Mouse (Mus musculus): ENCODE data around the gene Msrb1. TPM values are rescaled to one million over a fixed set of nuclear protein-coding genes. Genes with fewer than 3 reads are reported as not detected.
"Not testable (repeated sequence)": the region's sequence is repeated elsewhere in the genome, so short reads cannot be mapped to it uniquely, and the experiment has no call there.

Msrb1 gene
- polyA plus RNA-seq, 1 experiment from 2014 or later: 33.8 TPM

- not testable (repeated sequence) for H3K27ac ChIP-seq (ENCODE audit: low read length); H3K27me3 ChIP-seq (ENCODE audit: insufficient read depth, low read length); ATAC-seq (ENCODE audit: low FRiP score, low TSS enrichment); H3K9me3 ChIP-seq (ENCODE audit: low read length)
- Histone ChIP-seq H3K9ac (replicated peaks; ENCODE audit: low read length) (peak overlapping the region; percentile 92), H3K4me2 (replicated peaks; ENCODE audit: low read depth, low read length) (peak overlapping the region; percentile 59), H3K36me3 (ENCODE audit: insufficient read depth, low read length) (peaks cover 20% of the 10 kb centered on the region), H3K4me3 (ENCODE audit: low read length) (peak overlapping the region; percentile 96), H3K4me1 (ENCODE audit: insufficient read depth, low read length) (peaks cover 42% of the 10 kb centered on the region)
- 67% methylated on average over 5 of the region's 5 CpGs for WGBS
Measured at GRCm38 (mm10) chr17:24718938-24719337, 17.5 kb upstream of the Msrb1 start.

GRCm38 (mm10) chr17:24719494-24720222, 16.8 kb upstream of the Msrb1 start:
- Histone ChIP-seq H3K27ac (ENCODE audit: low read length) (peak overlapping the region; percentile 93), H3K36me3 (ENCODE audit: insufficient read depth, low read length) (peaks cover 20% of the 10 kb centered on the region), H3K4me3 (ENCODE audit: low read length) (peak overlapping the region; percentile 96), H3K27me3 (ENCODE audit: insufficient read depth, low read length) (no peaks in the 10 kb centered on the region), H3K4me1 (ENCODE audit: insufficient read depth, low read length) (peaks cover 42% of the 10 kb centered on the region), H3K9me3 (ENCODE audit: low read length) (no peaks in the 10 kb centered on the region), H3K4me2 (replicated peaks; ENCODE audit: low read depth, low read length) (peak overlapping the region; percentile 82), H3K9ac (replicated peaks; ENCODE audit: low read length) (peak overlapping the region; percentile 92)
- WGBS: under 1% methylated on average over 61 of the region's 61 CpGs
- peak; percentile 98 for ATAC-seq (ENCODE audit: low FRiP score, low TSS enrichment)

DNA sequence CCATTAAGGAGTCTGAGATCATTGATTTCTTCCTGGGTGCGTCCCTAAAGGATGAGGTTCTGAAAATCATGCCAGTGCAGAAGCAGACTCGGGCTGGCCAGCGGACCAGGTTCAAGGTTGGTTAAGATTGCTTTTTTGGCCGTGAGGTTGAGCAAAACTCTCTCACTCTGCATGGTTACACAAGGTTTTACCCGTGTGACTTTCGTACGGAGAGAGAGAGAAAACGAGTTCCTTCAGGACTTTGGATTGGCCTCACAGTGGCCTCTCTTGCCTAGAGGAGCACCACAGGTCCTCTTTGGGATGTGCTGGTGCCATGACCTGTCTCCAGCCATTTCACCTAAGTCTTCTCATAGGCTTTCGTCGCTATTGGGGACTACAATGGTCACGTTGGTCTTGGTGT, 15.8 kb upstream of the Msrb1 start:
- not testable (repeated sequence) for H3K27ac ChIP-seq (ENCODE audit: low read length); ATAC-seq (ENCODE audit: low FRiP score, low TSS enrichment); H3K27me3 ChIP-seq (ENCODE audit: insufficient read depth, low read length); H3K9me3 ChIP-seq (ENCODE audit: low read length)
- H3K4me1 ChIP-seq (ENCODE audit: insufficient read depth, low read length): peaks cover 36% of the 10 kb centered on the region
- peak overlapping the region; percentile 96 for H3K4me3 ChIP-seq (ENCODE audit: low read length)
- under 1% methylated on average over 11 of the region's 11 CpGs for WGBS
- peak overlapping the region; percentile 82 for H3K4me2 ChIP-seq (replicated peaks; ENCODE audit: low read depth, low read length)
- H3K36me3 ChIP-seq (ENCODE audit: insufficient read depth, low read length): peaks cover 20% of the 10 kb centered on the region
- H3K9ac ChIP-seq (replicated peaks; ENCODE audit: low read length): peak overlapping the region; percentile 66

DNA sequence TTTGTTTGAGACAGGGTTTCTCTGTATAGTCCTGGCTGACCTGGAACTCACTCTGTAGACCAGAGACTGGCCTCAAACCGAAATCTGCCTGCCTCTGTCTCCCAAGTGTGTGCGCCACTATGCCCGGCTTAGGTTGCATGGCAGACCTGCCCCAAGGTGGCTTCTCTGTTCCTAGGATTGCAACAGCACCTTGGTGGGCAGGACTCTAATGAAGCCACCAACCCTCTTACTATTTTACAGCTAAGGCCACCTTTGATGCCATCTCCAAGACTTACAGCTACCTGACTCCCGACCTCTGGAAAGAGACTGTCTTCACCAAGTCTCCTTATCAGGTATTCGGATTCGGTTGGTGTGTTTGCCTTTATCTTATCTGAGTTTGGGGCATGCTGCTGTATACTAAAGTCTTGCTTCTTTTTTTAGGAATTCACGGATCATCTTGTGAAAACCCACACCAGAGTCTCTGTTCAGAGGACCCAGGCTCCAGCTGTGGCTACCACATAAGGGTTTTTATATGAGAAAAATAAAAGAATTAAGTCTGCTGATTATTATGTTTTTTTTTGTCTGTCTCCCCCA, 15.0 kb upstream of the Msrb1 start:
- Histone ChIP-seq H3K9ac (replicated peaks; ENCODE audit: low read length) (peak overlapping the region; percentile 70), H3K4me2 (replicated peaks; ENCODE audit: low read depth, low read length) (peak overlapping the region; percentile 82), H3K36me3 (ENCODE audit: insufficient read depth, low read length) (peaks cover 20% of the 10 kb centered on the region), H3K4me1 (ENCODE audit: insufficient read depth, low read length) (peaks cover 32% of the 10 kb centered on the region), H3K4me3 (ENCODE audit: low read length) (peak overlapping the region; percentile 96)
- WGBS: 53% methylated on average over 7 of the region's 7 CpGs
- not testable (repeated sequence) for H3K27me3 ChIP-seq (ENCODE audit: insufficient read depth, low read length); ATAC-seq (ENCODE audit: low FRiP score, low TSS enrichment); H3K9me3 ChIP-seq (ENCODE audit: low read length); H3K27ac ChIP-seq (ENCODE audit: low read length)

DNA sequence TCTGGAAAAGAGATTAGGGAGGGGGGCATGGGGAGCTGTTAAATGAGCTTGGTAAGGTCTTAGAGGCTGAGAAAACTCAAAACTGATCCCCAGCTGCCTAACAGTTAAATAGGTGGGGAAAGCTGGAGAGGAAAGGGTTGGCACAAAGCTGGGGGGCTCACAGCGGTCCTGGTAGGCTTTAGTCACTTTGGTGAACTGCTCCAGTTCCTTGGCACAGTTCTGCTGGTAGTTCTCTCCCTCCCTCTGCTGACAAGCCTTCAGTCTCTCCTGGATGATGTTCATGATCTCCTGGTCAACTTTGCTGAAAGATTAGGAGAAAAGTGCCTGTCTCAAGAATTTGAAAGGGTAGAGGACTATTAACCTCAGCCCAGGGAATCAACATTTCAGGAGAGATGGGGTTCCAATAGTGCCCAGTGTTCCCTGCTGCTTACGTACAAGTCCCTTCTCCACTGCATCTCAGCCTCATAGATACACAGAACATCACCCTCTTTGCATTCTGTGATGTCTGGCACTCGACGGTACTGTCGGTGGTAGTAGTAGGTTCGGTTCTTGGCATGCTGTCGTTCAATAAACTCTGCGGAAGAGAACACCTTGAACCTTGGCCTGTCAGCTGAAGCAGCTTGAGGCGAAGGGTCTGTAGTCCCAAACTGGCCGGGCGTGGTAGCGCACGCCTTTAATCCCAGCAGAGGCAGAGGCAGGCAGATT, 14.1 kb upstream of the Msrb1 start:
- Histone ChIP-seq H3K27ac (ENCODE audit: low read length) (peak overlapping the region; percentile 33; the same call in 1 of the 2 replicates), H3K4me1 (ENCODE audit: insufficient read depth, low read length) (peaks cover 32% of the 10 kb centered on the region), H3K9me3 (ENCODE audit: low read length) (no peaks in the 10 kb centered on the region), H3K4me2 (replicated peaks; ENCODE audit: low read depth, low read length) (peak overlapping the region; percentile 82), H3K27me3 (ENCODE audit: insufficient read depth, low read length) (no peaks in the 10 kb centered on the region), H3K4me3 (ENCODE audit: low read length) (peak overlapping the region; percentile 96), H3K36me3 (ENCODE audit: insufficient read depth, low read length) (peaks cover 20% of the 10 kb centered on the region), H3K9ac (replicated peaks; ENCODE audit: low read length) (peak overlapping the region; percentile 70; the same call in 1 of the 2 replicates)
- 36% methylated on average over 13 of the region's 13 CpGs for WGBS
- no peak for ATAC-seq (ENCODE audit: low FRiP score, low TSS enrichment)

GRCm38 (mm10) chr17:24723122-24723880, 13.1 kb upstream of the Msrb1 start:
- no peaks in the 10 kb centered on the region for H3K27me3 ChIP-seq (ENCODE audit: insufficient read depth, low read length)
- peak overlapping the region; percentile 87 for H3K9ac ChIP-seq (replicated peaks; ENCODE audit: low read length)
- H3K9me3 ChIP-seq (ENCODE audit: low read length): no peaks in the 10 kb centered on the region
- peak overlapping the region; percentile 87 for H3K27ac ChIP-seq (ENCODE audit: low read length)
- no peak for ATAC-seq (ENCODE audit: low FRiP score, low TSS enrichment)
- under 1% methylated on average over 12 of the region's 12 CpGs for WGBS
- H3K36me3 ChIP-seq (ENCODE audit: insufficient read depth, low read length): peaks cover 16% of the 10 kb centered on the region
- peaks cover 32% of the 10 kb centered on the region for H3K4me1 ChIP-seq (ENCODE audit: insufficient read depth, low read length)
- H3K4me3 ChIP-seq (ENCODE audit: low read length): peak overlapping the region; percentile 96
- peak overlapping the region; percentile 82 for H3K4me2 ChIP-seq (replicated peaks; ENCODE audit: low read depth, low read length)

DNA sequence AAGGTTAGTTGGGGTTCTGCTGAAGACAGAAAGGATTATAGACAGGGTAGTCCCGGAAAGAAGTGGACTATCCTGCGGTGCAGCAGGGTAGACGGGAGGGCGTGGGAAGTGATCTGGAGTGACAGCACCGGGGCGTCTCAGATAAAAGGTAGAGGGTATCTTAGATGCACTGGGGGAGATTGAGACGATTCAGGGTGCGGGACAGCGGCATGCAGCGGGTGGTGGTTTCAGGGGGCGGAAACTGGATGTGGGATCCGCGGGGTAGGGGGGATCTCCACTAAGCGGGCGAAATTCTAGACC, 12.6 kb upstream of the Msrb1 start:
- Histone ChIP-seq H3K9ac (replicated peaks; ENCODE audit: low read length) (peak overlapping the region; percentile 87), H3K4me3 (ENCODE audit: low read length) (peak overlapping the region; percentile 96), H3K36me3 (ENCODE audit: insufficient read depth, low read length) (peaks cover 16% of the 10 kb centered on the region), H3K4me2 (replicated peaks; ENCODE audit: low read depth, low read length) (peak overlapping the region; percentile 82), H3K27ac (ENCODE audit: low read length) (peak overlapping the region; percentile 87), H3K9me3 (ENCODE audit: low read length) (no peaks in the 10 kb centered on the region), H3K27me3 (ENCODE audit: insufficient read depth, low read length) (no peaks in the 10 kb centered on the region), H3K4me1 (ENCODE audit: insufficient read depth, low read length) (peaks cover 27% of the 10 kb centered on the region)
- peak; percentile 8 for ATAC-seq (ENCODE audit: low FRiP score, low TSS enrichment)
- under 1% methylated on average over 15 of the region's 15 CpGs for WGBS

- ATAC-seq (ENCODE audit: low FRiP score, low TSS enrichment): peak; percentile 75
- 0% methylated on average over 30 of the region's 30 CpGs for WGBS
- H3K27me3 ChIP-seq (ENCODE audit: insufficient read depth, low read length): no peaks in the 10 kb centered on the region
Measured at GRCm38 (mm10) chr17:24724184-24724583, 12.3 kb upstream of the Msrb1 start, which contains the start of gene Ndufb10. Gene Ndufb10 (minus strand): TSS chr17:24724478.

GRCm38 (mm10) chr17:24725637-24726390, 10.6 kb upstream of the Msrb1 start:
- H3K4me2 ChIP-seq (replicated peaks; ENCODE audit: low read depth, low read length): no peak overlapping the region
- peaks cover 25% of the 10 kb centered on the region for H3K4me1 ChIP-seq (ENCODE audit: insufficient read depth, low read length)
- no peaks in the 10 kb centered on the region for H3K9me3 ChIP-seq (ENCODE audit: low read length)
- peaks cover 16% of the 10 kb centered on the region for H3K36me3 ChIP-seq (ENCODE audit: insufficient read depth, low read length)
- no peak overlapping the region for H3K27ac ChIP-seq (ENCODE audit: low read length)
- H3K9ac ChIP-seq (replicated peaks; ENCODE audit: low read length): no peak overlapping the region
- 70% methylated on average over 3 of the region's 3 CpGs for WGBS
- no peak overlapping the region for H3K4me3 ChIP-seq (ENCODE audit: low read length)
- H3K27me3 ChIP-seq (ENCODE audit: insufficient read depth, low read length): no peaks in the 10 kb centered on the region
- ATAC-seq (ENCODE audit: low FRiP score, low TSS enrichment): no peak

More at GRCm38 (mm10) chr17:24724184-24724583, 12.3 kb upstream of the Msrb1 start, which contains the start of gene Ndufb10:
- Histone ChIP-seq H3K9me3 (ENCODE audit: low read length) (no peaks in the 10 kb centered on the region), H3K4me3 (ENCODE audit: low read length) (peak within 1 kb of the TSS; percentile 96), H3K4me1 (ENCODE audit: insufficient read depth, low read length) (peaks cover 25% of the 10 kb centered on the region), H3K36me3 (ENCODE audit: insufficient read depth, low read length) (peaks cover 16% of the 10 kb centered on the region), H3K9ac (replicated peaks; ENCODE audit: low read length) (peak within 1 kb of the TSS; percentile 87), H3K27ac (ENCODE audit: low read length) (peak within 1 kb of the TSS; percentile 87), H3K4me2 (replicated peaks; ENCODE audit: low read depth, low read length) (peak within 1 kb of the TSS; percentile 82)

Data from kidney, embryonic 16.5 days (tissue).